Mouse (Mus musculus) small intestine, adult 2 months (tissue): ENCODE measurements around the gene Sigmar1. TPM values are rescaled to one million over a fixed set of nuclear protein-coding genes. Genes with fewer than 3 reads are reported as not detected.
"Not testable (repeated sequence)": the region's sequence is repeated elsewhere in the genome, so short reads cannot be mapped to it uniquely, and the experiment has no call there.

ENCODE experiments used
- H3K27ac ChIP-seq: fragments of 200-500 bp; 2 replicates; pipeline ENCODE4 v1.5.1; 2012; ENCODE audit warnings: low read depth, low read length, control low read depth, inconsistent platforms; ENCODE audit not compliant: insufficient read depth
- H3K27me3 ChIP-seq: fragments of 200-500 bp; 2 replicates; pipeline ENCODE4 v1.6.1; 2012; ENCODE audit warnings: mild to moderate bottlenecking, moderate library complexity, low read length, inconsistent platforms; ENCODE audit not compliant: control insufficient read depth, insufficient read depth
- H3K36me3 ChIP-seq: fragments of 200-500 bp; 2 replicates; pipeline ENCODE4 v1.6.1; 2012; ENCODE audit warnings: mild to moderate bottlenecking, low read length, control low read depth, inconsistent platforms; ENCODE audit not compliant: control insufficient read depth, insufficient read depth
- H3K4me1 ChIP-seq: fragments of 200-500 bp; 2 replicates; pipeline ENCODE4 v1.6.1; 2012; ENCODE audit warnings: low read length, inconsistent platforms, mixed read lengths; ENCODE audit not compliant: control insufficient read depth, insufficient read depth, insufficient read length
- H3K4me3 ChIP-seq: fragments of 200-500 bp; 2 replicates; pipeline ENCODE4 v1.5.1; 2012; ENCODE audit warnings: low read depth, mild to moderate bottlenecking, control low read depth, inconsistent platforms, low read length, moderate library complexity
- CTCF ChIP-seq: fragments of 200-500 bp; IDR thresholded peaks from 2 replicates; pipeline ENCODE4 v1.5.1; 2012; ENCODE audit warnings: low read depth, mild to moderate bottlenecking, control low read depth, inconsistent platforms, low read length, moderate library complexity, mixed read lengths; ENCODE audit not compliant: insufficient replicate concordance, insufficient read length; ENCODE audit errors: extremely low read depth
- POLR2A ChIP-seq: fragments of 200-500 bp; IDR thresholded peaks from 2 replicates; pipeline ENCODE4 v1.6.1; 2012; ENCODE audit warnings: low read depth, mild to moderate bottlenecking, control low read depth, inconsistent platforms, low read length, moderate library complexity
- WGBS: fragments of 180-500 bp; shearing (Covaris S2); methylation state at CpG from one replicate; pipeline ENCODE4 v1.1.7; 2018; 5-methylcytosine and 5-hydroxymethylcytosine counted together
- polyA plus RNA-seq: library from polyadenylated mRNA; depleted of rRNA; stranded (reverse); fragments of >200 nt; gene quantifications from 2 replicates; pipeline ENCODE4 v1.2.3, GENCODE M21; 2012; rRNA removed

The Sigmar1 gene
- polyA plus RNA-seq: 28.1 and 44.0 TPM in 2 replicates

DNA sequence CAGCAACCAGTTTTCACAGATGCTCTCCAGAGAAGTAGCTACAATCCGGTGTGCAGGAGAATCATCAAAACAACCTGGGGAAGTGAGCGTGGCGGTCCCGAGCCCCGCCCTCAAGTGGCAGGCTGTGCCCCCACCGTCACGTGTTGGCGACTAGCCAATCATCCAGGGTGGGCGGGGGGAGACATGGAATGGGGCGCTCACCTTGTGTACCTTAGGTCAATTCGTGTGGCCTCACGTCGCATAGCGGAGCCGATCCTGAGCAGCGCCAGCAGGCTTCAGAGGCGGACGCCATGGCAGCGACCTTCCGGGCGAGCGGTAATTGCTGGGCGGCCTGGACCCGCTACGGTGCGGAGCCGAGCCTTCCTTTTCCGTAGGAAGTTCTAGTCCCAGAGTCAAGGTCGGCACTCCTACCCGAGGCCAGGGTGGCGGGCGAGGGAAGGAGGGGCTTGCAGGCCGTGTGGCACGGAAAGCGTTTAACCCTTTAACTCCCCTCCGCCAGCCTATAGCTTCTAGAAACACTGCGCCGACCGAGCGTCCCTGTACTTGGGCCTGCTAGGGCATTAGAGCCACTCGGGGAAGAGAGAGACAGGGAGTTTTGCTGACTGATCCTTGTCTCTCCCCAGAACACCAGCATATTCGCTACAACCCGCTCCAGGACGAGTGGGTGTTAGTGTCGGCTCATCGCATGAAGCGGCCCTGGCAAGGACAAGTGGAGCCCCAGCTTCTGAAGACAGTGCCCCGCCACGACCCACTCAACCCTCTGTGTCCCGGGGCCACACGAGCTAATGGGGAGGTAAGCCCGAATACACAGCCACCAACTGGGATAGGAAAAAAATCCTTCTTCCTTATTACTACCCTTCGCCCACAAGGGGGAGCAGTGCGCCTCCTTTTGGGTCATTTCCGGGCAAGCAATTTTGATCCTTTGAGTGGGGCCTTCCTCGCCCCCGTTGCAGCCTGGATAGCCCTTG lies at the start of gene Sigmar1:
TSS of gene Sigmar1 (minus strand) at position 820 of the 968 bp plus-strand sequence.
- TF ChIP-seq CTCF (peak; percentile 90), POLR2A (peak; percentile 86)
- Histone ChIP-seq H3K27me3 (no peaks in the 10 kb centered on the region), H3K27ac (peak within 1 kb of the TSS; percentile 80), H3K4me3 (peak within 1 kb of the TSS; percentile 69), H3K36me3 (peaks cover 12% of the 10 kb centered on the region), H3K4me1 (peaks cover 10% of the 10 kb centered on the region; the same call in 1 of the 2 replicates)
- WGBS: under 1% methylated on average over 57 of the region's 57 CpGs

- 45% methylated on average over 3 of the region's 3 CpGs for WGBS
- not testable (repeated sequence) for H3K27me3 ChIP-seq
Observed at GRCm38 (mm10) chr4:41783197-41783596, 27.2 kb upstream of the Sigmar1 start.

GRCm38 (mm10) chr4:41782711-41783110 lies 26.8 kb upstream of the Sigmar1 start:
- not testable (repeated sequence) for H3K4me3 ChIP-seq, H3K27ac ChIP-seq, H3K27me3 ChIP-seq, H3K4me1 ChIP-seq, H3K36me3 ChIP-seq
- 55% methylated on average over 4 of the region's 4 CpGs for WGBS

More at GRCm38 (mm10) chr4:41783197-41783596, 27.2 kb upstream of the Sigmar1 start:
- not testable (repeated sequence) for H3K27ac ChIP-seq, H3K4me3 ChIP-seq, H3K4me1 ChIP-seq, H3K36me3 ChIP-seq

GRCm38 (mm10) chr4:41781748-41782485 lies 26.0 kb upstream of the Sigmar1 start:
- H3K4me3 ChIP-seq, H3K27me3 ChIP-seq, H3K27ac ChIP-seq, H3K36me3 ChIP-seq, H3K4me1 ChIP-seq: not testable (repeated sequence)
- WGBS: 29% methylated on average over 18 of the region's 21 CpGs

- not testable (repeated sequence) for H3K4me3 ChIP-seq, H3K36me3 ChIP-seq, H3K4me1 ChIP-seq, H3K27me3 ChIP-seq, H3K27ac ChIP-seq
- WGBS: 43% methylated on average over 9 of the region's 9 CpGs
Observed at GRCm38 (mm10) chr4:41781271-41781670, 25.3 kb upstream of the Sigmar1 start.

- WGBS: 93% methylated on average over 1 of the region's 1 CpGs
- not testable (repeated sequence) for H3K27ac ChIP-seq, H3K36me3 ChIP-seq, H3K4me3 ChIP-seq, H3K27me3 ChIP-seq, H3K4me1 ChIP-seq
Observed at GRCm38 (mm10) chr4:41775840-41776239, 19.9 kb upstream of the Sigmar1 start.

- not testable (repeated sequence) for H3K27ac ChIP-seq, H3K4me1 ChIP-seq, H3K27me3 ChIP-seq, H3K4me3 ChIP-seq, H3K36me3 ChIP-seq
- 73% methylated on average over 3 of the region's 3 CpGs for WGBS
Observed at GRCm38 (mm10) chr4:41774506-41774905, 18.5 kb upstream of the Sigmar1 start.

- Histone ChIP-seq H3K4me3 (peak within 1 kb of the TSS; percentile 71), H3K27ac (peak within 1 kb of the TSS; percentile 80)
- not testable (repeated sequence) for H3K4me1 ChIP-seq, H3K36me3 ChIP-seq, H3K27me3 ChIP-seq
- 2% methylated on average over 12 of the region's 14 CpGs for WGBS
Observed at GRCm38 (mm10) chr4:41774002-41774401, 18.0 kb upstream of the Sigmar1 start, which contains the start of gene Ccl27a. Gene Ccl27a, minus strand, starts transcription at chr4:41774247.

DNA sequence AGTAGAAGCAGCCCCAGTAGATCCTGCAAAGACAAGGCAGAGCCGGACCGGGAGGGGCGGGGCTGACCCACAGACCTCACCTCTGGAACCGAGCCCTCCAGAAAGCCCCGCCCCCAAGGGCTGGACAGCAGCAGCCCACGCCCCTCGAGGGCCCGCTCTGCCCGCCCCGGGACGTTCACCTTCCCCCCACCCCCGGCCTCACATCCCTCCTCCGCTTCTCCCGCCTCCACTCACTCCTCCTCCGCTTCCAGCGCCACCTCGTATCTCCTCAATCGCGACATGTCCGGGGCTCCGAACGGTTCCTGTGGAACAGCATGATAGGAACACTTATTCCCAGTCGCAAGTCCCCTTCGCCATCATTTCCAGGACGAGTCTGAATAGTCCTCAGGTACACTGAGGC lies 17.5 kb upstream of the Sigmar1 start:
- H3K27ac ChIP-seq: peak overlapping the region; percentile 80

DNA sequence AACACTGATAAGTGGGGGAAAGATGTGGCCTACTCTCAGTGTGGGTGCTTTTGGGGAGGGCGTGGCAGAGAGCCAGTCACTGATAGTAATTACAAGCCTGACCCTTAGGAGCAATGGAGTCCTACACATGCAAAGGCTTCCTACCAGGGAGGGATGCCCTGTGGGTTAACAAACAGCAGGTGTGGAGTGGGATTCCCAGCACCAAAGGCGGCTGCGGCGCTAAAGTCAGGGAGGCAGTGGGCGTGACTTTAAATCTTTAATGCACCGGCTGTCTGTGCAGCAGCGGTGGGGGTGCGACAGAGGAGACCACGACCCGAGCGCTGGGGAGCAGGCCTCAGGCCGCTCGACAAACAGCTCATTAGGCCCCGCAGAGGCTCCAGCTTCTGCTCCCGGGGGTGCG lies 17.0 kb upstream of the Sigmar1 start:
- H3K4me3 ChIP-seq: peak overlapping the region; percentile 44
- not testable (repeated sequence) for H3K4me1 ChIP-seq, H3K27me3 ChIP-seq, H3K36me3 ChIP-seq, H3K27ac ChIP-seq
- 8% methylated on average over 8 of the region's 16 CpGs for WGBS

More for the DNA sequence above, 17.5 kb upstream of the Sigmar1 start:
- WGBS: under 1% methylated on average over 22 of the region's 25 CpGs
- peak overlapping the region; percentile 71 for H3K4me3 ChIP-seq
- H3K4me1 ChIP-seq, H3K27me3 ChIP-seq, H3K36me3 ChIP-seq: not testable (repeated sequence)

DNA sequence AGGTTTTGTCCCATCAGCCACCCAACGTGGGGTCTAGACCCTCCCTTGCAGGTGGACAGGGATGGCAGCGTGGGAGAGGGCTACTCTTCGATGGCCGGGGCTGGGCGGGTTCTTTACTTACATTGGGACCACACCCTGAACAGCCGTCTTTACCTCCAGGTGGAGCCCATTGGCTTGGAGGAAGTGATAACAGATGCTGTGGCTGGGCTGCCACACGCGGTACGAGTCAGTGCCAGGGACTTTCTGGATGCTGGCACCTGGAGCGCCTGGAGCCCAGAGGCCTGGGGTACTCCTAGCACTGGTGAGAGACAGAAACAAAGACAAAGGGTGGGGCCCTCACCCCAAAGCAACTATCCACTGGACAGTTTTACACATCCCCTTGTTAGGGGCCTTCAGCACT lies 11.3 kb upstream of the Sigmar1 start:
- H3K27ac ChIP-seq, H3K27me3 ChIP-seq, H3K4me1 ChIP-seq, H3K36me3 ChIP-seq, H3K4me3 ChIP-seq: not testable (repeated sequence)
- WGBS: 36% methylated on average over 10 of the region's 10 CpGs
